Mouse (Mus musculus): ENCODE results near the gene Parp9. TPM values are rescaled to one million over a fixed set of nuclear protein-coding genes. Genes with fewer than 3 reads are reported as not detected.

The Parp9 gene
- polyA plus RNA-seq (2015; fragmentation: Illumina TruSeq; extraction: RNeasy Lipid Tissue Mini Kit (QIAGEN cat#74804); ENCODE audit: insufficient read depth, low replicate concordance): 77.4 TPM

DNA sequence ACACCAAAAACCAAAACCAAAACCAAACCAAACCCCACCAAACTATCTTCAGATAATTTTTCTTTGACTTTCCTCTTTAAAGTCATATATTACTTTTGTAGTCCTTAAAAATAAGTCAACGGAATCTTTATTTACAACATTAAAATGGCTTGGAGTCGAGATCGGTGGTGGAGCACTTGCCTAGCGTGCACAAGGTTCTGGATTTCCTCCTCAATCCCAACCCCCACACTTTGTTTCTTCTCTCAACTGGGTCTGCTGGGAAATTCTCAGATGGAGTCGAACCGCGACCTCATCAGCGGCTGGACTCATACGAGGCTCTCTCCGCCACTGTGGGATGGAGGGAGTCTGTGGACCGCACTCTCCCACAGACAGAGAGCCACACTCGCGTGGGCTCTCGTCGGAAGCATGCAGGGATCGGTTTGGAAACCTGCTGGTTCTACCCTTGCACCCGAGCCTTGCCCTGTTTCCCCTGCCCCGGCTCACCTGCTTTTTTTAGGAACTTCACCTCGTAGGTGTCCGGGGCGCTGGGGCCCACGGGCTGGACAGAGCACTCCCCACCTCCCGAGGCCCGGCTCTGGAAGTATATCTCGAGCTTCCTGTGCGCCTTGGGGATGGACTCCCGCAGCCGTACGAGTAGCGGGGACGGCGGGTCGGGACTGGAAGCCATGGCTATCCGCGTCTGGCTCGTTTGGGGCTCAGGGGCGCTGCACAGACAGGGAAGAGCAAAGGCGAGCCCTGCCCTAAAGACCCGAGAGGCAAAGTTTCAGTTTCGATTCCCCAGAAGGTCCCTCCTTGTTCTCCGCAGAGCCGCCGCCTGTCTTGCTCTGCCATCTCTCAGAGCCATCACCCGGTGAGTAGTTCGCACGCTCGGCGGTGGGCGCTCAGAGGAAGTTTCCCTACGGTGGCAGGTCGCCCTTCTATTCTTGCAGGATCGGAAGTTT, at the start of gene Parp9, which contains the start of gene Dtx3l:
Parp9 (plus strand) TSS at position 260 of the 941 bp plus-strand sequence.
Dtx3l (minus strand) TSS at position 941 of the 941 bp plus-strand sequence.

GRCm38 (mm10) chr16:35978450-35978849, 40.2 kb downstream of the Parp9 start, which contains the start of gene Kpna1:
Kpna1 (plus strand) TSS chr16:35978750.

Other genes starting within 250 kb of the Parp9 start
- gene Dirc2, start 169.1 kb upstream of the Parp9 start, polyA plus RNA-seq (2015; fragmentation: Illumina TruSeq; extraction: RNeasy Lipid Tissue Mini Kit (QIAGEN cat#74804); ENCODE audit: insufficient read depth, low replicate concordance): 19.2 TPM
- gene Hspbap1, start 168.1 kb upstream of the Parp9 start, polyA plus RNA-seq (2015; fragmentation: Illumina TruSeq; extraction: RNeasy Lipid Tissue Mini Kit (QIAGEN cat#74804); ENCODE audit: insufficient read depth, low replicate concordance): 12.0 TPM
- gene Parp14, start 66.9 kb upstream of the Parp9 start, polyA plus RNA-seq (2015; fragmentation: Illumina TruSeq; extraction: RNeasy Lipid Tissue Mini Kit (QIAGEN cat#74804); ENCODE audit: insufficient read depth, low replicate concordance): 79.7 TPM
- 53.0 TPM for gene Dtx3l, start 681 bp downstream of the Parp9 start, polyA plus RNA-seq (2015; fragmentation: Illumina TruSeq; extraction: RNeasy Lipid Tissue Mini Kit (QIAGEN cat#74804); ENCODE audit: insufficient read depth, low replicate concordance)
- 58.3 TPM for gene Kpna1, start 40.3 kb downstream of the Parp9 start, polyA plus RNA-seq (2015; fragmentation: Illumina TruSeq; extraction: RNeasy Lipid Tissue Mini Kit (QIAGEN cat#74804); ENCODE audit: insufficient read depth, low replicate concordance)
- gene Wdr5b, start 102.7 kb downstream of the Parp9 start, polyA plus RNA-seq (2015; fragmentation: Illumina TruSeq; extraction: RNeasy Lipid Tissue Mini Kit (QIAGEN cat#74804); ENCODE audit: insufficient read depth, low replicate concordance): 21.8 TPM
- gene Fam162a, start 133.1 kb downstream of the Parp9 start, polyA plus RNA-seq (2015; fragmentation: Illumina TruSeq; extraction: RNeasy Lipid Tissue Mini Kit (QIAGEN cat#74804); ENCODE audit: insufficient read depth, low replicate concordance): 80.0 TPM
- 51.2 TPM for gene Ccdc58, start 133.2 kb downstream of the Parp9 start, polyA plus RNA-seq (2015; fragmentation: Illumina TruSeq; extraction: RNeasy Lipid Tissue Mini Kit (QIAGEN cat#74804); ENCODE audit: insufficient read depth, low replicate concordance)
- not detected for gene Csta1, start 192.8 kb downstream of the Parp9 start, polyA plus RNA-seq (2015; fragmentation: Illumina TruSeq; extraction: RNeasy Lipid Tissue Mini Kit (QIAGEN cat#74804); ENCODE audit: insufficient read depth, low replicate concordance)
- 12.8 TPM for gene Stfa2l1, start 218.3 kb downstream of the Parp9 start, polyA plus RNA-seq (2015; fragmentation: Illumina TruSeq; extraction: RNeasy Lipid Tissue Mini Kit (QIAGEN cat#74804); ENCODE audit: insufficient read depth, low replicate concordance)
- 4.9 TPM for gene Gm5483, start 245.7 kb downstream of the Parp9 start, polyA plus RNA-seq (2015; fragmentation: Illumina TruSeq; extraction: RNeasy Lipid Tissue Mini Kit (QIAGEN cat#74804); ENCODE audit: insufficient read depth, low replicate concordance)